Mouse (Mus musculus) retina, postnatal 7 days (tissue): ENCODE data around the gene Slc37a1.
"Not testable (repeated sequence)": the region's sequence is repeated elsewhere in the genome, so short reads cannot be mapped to it uniquely, and the experiment has no call there.

Experiments
- DNase-seq: peaks from one replicate; pipeline ENCODE4 v3.0.0-alpha.2; 2012; ENCODE audit warnings: low read depth, low spot score

Gene Slc37a1

DNA sequence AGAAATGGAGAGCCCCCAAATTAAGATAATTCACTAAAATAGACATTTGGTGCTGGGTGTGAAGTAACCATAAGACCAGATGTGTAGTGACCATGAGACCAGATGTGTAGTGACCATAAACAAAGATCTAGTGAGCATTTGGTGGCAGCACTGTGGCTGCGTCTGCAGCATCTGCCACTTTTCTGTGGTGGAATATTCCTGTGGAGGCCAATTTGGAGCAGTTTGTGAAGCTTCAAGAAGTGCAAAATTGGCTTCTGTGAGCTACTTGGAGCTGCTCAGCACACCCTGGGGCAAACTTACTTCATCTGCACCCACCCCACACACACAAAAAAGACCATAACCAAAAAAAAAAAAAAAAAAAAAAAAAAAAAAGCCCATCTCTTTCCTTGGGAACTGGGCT is 18.6 kb upstream of the Slc37a1 start:
- DNase-seq, result no peak

DNA sequence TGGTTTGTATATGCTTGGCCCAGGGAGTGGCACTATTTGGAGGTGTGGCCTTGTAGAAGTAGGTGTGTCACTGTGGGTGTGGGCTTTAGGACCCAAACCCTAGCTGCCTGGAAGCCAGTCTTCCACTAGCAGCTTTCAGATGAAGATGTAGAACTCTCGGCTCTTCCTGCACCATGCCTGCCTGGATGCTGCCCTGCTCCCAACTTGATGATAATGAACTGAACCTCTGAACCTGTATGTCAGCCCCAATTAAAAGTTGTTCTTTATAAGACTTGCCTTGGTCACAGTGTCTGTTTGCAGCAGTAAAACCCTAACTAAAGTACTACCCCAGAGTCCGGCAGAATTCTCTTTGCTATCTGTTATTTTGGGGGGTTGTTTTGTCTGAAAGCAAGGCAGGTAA is 16.8 kb upstream of the Slc37a1 start:
- no peak for DNase-seq

DNA sequence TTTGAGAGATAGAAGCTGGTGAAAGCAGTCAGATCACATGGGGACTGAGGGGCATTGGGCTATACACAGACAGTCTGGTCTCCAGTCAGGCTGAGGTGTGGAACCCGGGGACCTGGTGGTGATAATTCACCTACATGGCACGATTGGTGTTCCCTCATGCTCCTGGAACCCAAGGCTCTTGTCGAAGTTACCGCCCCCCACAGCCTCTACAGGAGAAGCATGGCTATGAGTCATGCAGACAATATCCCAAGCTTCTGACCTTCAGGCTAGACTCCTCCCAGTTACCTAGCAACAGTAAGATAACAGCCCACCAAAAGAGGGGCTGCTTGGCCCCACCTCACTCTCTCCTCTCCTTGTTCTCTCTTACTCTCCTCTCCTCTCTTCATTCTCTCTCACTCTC is 16.3 kb upstream of the Slc37a1 start:
- DNase-seq, result no peak

DNA sequence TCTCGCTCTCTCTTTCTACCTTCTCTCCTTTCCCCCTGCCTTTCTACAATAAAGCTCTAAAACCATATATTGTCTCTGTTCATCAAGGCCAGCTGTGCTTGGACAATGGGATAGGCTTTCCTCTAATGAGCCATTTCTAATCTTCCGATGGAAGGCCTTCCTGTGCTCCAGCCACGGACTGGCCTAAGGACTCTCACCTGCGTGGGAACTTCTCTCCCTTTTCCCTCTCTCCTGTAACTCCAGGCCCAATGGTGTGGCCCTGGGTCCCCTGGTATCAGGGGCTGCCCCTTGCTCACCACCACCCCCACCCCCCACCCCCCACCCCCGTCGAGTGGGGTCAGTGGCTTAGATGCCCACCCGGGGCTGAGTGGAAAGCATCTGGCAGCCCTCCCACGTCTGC is 15.9 kb upstream of the Slc37a1 start:
- DNase-seq, result not testable (repeated sequence)

DNA sequence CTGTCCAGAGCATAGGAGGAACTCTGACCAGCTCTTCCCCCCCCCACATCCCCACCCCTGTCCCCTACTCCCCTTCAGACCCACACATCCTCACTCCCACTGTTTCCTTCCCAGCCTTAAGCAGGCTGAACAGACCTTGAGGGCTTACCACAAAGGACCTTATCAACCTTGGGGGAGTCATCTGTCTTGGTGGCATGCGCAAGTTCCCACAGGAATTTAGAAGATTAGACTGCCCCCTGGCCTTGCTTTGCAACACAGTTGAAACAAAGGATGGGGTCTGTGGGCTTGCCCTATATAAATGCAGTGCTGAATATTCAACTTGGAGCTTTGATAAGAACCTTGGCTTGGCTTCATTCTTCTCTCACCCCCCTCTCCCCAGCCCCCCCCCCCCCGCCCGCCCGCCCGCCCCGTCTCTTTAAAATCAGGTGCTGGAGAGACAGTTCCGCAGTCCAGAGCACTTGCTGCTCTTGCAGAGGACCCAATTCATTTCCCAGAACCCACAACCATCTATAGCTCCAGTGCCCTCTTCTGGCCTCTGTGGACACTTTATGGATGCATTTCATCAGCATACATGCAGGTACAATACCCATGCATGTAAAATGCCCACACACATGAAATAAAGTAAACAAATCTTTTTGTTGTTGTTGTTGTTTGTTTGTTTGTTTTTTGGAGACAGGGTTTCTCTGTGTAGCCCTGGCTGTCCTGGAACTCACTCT is 15.3 kb upstream of the Slc37a1 start:
- DNase-seq, result no peak

DNA sequence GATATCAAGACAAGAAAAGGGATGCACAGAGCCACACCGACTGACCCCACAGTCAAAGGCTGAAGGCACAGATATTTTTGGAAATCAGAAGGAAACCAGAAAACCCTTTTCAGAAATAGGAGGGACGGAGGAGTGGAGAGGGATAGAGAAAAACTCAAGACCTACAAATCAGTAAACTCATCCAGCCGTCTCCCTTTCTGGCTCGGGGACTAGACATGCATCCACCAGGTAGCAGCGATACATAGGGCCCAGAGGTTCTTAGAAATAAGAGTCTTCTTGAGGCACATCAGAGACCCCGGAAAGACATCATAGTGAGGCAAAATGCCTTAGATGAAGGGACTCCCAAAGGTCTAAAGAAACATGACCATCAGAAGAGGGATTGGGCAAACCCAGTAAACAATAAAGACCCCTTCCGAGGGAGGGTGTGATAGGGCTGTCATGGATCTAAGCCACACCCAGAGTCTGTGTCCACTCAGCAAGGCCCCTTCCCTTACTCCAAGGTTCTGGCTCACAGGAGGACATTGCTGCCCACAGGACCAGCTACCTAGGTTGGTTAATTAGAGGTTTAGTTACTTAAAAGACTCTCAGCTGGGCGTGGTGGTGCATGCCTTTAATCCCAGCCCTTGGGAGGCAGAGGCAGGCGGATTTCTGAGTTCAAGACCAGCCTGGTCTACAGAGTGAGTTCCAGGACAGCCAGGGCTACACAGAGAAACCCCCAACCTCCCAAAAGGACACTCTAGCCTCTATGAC is 14.0 kb upstream of the Slc37a1 start:
- DNase-seq, result no peak

DNA sequence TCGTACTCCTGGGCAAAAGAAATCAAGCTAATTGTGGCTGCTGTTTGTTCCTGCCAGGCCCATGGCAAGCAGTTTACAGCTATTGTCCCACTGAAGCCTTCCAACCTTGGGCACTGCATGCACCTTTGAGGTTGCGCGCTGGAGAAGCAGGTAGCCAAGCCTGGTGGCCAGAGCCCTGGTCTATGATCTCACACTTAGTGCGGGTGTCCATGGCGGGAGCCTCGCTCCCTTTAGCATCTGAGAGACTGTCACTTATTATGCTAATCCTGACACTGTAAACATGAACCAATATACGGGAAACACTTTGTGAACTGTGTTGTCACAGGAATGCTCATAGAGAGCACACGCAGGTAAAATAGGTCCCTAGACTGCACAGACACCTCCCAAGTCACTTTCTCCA is 13.0 kb upstream of the Slc37a1 start:
- no peak for DNase-seq

DNA sequence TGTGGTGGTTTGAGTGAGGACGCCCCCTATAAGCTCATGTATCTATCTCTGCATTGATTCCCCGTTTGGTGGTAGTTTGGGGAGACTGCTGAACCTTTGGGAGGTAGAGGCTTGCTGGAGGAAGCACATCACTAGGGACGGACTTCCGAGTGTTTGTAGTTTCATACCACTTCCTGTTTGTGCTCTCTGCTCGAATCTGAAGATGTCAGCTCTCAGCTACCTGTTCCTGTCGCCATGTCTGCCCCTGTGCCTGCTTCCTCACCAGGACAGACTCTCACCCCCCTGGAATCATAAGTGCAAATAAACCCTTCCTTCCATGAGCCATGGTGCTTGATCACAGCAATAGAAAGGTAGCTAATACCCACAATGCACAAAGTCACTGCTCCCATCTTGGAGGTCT is 11.4 kb upstream of the Slc37a1 start:
- no peak for DNase-seq

DNA sequence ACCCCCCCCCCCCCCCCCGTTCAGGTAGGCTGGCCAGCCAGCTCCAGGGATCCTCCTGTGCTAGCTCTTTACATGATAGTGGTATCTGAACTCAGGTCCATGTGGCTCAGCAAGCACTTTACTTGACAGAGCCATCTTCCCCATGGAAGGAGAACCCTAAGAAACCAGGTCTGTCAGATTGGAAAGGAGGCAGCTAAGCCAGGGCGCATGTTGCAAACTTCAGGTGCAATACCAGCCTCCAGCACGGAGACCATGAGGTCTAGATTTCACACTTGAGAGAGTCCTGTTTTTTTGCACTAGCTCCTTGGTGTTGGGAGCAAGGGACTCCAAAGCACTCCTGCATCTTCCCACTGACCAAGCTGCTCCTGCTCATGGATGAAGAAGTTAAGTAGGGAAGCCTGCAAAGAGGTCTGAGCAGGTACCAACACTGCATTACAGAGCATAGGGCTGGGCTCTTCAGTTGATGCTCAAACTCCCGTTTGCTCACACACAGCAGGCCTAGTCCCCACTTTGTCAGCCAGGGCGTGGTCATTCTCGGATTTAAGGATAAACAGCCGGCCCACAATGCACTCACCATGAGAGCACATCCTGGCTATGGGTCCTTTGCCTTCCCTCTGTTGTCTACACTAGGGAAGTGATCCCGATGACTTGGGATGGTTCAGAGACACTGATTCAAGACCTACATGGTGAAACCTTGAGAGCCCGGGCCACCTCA is 10.2 kb upstream of the Slc37a1 start:
- no peak for DNase-seq

DNA sequence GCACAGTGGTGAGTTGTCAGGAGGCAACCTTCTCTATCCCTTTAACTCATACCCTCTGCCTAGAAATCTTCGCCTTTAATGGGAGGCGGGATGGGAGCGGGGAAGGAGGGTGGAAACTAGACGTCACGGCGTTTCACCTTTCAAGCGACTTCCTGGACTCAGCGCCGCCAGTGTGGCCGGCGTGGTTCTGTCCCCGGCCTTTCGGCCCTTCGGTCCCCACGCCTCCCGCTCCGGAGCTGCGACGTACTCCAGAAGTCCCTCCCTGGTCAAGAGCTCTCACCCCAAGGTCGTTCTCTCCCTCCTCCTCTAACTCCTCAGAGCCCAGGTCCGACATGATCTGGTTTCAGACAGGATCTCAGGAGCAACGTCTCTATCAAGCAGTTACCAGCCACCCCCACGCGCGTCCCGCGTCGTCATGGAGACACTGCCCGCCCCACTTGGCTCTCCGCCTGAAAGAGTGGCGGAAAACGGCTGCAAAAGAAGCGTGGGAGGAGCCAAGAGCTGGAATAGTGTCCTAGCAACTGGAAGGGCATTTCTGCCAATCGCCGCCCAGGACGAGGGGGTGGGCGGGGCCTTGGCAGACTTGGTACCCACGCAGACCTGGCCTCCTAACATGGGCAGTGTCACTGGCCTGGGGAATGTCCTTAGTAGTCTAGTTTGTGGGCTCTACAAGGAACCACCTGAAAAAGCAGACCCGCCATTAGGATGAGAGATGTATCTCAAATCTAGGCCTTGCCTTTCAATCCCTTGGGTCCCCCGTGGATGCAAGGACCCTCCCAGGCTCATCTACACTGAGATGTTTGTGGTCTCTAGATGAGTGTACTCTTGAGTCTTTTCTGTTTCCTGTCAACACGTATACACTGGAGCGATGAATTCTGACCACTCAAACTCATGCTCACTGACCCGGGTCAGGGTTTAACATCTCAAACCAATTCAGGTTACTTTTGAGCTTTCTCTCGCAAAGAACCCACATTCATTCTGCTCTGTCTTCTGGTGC is 9.4 kb upstream of the Slc37a1 start, which contains the start of gene Rsph1:
Gene Rsph1, minus strand, starts transcription at position 462 of the 997 bp plus-strand sequence.
- DNase-seq, result peak; percentile 79

DNA sequence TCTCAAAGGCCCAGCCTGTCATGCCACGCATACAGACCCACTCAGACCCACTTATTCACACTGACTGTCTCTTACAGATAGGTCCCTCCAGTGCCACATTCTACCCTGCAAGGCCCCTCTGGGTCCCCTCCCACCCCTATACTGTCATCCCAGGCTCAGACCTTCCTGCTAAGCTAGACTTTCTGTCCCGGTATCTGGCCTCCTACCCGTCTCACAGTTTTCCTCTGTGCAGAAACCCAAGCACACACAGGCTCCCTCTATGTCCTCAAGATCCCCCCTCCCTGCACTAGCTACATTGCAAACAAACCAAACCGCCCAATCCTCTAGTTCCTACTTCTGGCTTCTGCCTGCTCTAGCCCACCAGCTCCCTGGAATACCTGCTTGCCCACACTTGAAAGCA is 8.7 kb upstream of the Slc37a1 start:
- no peak for DNase-seq

DNA sequence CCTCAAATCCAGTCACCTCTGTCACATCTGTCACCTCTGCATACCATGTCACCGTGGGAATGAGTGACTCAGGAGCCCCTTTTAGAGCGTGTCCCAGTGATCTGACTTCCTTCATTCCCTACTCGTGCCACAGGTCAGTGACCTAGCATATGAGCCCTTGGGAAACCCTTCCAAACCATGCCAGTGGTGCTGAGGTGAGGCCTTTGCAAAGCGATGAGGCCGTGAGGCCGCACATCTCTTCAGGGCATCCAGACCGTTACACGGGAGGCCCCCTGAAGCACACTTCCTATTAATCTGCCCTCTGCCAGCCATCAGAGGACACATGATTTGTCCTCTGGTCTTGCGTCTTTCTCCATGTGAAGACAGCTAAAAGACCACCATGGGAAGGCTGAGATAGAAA is 7.1 kb upstream of the Slc37a1 start:
- no peak for DNase-seq

DNA sequence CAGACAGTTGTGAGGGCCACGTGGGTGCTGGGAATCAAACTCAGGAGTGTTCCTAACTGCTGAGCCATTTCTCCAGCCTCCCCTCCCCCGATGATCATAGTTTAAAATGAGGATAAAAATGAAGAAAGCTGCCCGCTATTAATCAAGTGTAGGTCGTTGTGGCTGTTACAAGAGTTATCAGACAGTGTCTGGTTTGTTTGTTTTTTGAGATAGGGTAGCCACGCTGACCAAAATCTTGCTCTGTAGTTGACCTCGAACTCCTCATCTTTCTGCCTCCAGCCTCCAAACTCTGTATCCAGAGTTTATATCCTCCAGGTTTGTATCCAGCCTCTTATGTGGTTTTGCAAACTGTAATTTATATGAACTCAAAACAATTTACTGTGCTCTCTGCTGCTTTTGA is 6.3 kb upstream of the Slc37a1 start:
- no peak for DNase-seq

DNA sequence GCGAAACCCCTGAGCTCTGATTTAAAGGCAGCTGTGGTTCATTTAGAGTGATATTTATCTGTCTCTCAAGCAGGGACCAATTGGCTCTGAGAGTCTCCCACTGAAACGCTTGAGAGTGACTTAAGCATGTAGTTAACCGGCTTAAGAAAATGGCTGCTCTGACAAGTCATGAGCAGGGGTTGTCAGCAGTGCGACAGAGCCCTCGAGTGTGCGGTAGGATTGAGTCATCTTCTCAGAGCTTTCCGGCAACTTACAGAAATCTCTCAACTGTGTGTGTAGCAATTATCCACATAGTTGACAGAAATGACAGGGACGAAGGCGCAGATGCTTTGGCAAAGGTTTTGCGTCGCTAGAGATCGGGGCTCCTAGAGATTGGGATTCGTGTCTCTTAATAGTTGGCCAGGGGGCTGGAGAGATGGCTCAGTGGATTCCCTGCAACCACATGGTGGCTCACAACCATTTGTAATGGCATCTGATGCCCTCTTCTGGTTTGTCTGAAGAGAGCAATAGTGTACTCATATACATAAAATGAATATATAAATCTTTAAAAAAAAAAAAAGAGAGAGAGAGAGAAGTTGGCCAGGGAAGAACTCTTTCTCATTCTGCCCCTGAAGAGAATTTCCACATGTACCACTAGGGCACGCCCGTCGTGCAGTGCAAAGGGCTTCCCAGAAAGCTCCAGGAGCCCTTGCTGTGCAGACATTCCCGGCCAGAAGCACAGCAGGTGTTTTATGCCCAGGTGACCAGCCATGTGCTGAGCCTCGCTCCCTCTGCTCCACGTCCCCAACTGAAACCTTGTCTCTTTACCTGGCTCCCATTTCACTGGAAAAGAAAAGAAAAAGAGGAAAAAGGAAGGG is 4.5 kb upstream of the Slc37a1 start:
- no peak for DNase-seq

DNA sequence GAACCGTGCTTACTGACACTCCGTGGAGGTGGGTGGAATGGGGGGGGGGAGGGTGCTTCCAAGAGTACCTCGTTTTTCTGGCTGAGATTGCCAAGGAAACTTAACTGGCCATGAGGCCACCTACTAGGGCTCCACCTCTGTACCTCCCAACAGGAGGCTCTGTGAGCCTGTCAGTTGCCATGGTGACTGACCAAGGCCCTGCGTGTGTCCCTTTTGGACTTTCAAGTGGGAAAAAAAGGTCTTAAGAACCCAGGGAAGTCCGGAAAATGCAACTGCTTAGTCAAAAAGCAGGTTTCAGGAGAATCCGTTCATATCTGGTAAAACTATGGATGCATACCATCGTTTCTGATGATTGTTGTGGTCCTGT is 3.9 kb upstream of the Slc37a1 start:
- no peak for DNase-seq

DNA sequence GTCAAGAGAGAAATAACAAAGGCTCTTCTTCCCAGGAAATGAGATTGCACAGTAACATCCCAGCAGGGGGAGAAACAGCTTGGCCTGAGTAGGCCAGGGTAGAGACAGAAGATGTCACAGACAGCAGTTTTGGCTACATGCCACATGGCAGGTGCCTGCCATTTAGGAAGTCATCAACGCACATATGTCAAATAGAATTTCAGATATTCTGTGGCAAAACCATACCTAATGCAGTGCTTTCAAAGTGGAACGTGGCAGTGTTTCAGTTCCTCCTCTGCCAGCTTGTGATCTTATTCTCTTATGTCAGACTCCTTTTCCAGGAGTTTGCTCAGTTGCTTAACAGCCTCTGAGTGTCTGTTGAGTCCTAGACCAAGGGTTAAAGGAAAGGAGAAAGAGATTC is 725 bp upstream of the Slc37a1 start:
- DNase-seq, result no peak

DNA sequence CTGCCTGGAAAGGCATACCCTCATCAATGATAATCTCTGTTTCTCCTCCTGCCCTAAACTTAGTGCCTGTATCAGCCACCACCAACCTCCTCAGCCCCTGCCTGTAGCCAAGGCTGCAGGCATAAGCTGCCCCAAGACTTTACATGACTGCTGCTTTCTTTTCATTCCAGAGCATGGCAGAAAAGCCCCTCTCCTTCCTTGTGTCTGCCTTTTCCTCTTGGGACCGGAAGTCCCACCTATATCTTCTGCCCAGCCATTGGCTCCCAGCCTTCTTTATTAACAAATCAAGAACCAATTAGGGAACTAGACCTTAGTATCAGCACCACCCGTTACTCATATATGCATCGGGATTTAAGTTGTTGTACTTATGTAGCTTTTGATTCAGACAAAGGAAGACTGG is 624 bp downstream of the Slc37a1 start:
- no peak for DNase-seq

DNA sequence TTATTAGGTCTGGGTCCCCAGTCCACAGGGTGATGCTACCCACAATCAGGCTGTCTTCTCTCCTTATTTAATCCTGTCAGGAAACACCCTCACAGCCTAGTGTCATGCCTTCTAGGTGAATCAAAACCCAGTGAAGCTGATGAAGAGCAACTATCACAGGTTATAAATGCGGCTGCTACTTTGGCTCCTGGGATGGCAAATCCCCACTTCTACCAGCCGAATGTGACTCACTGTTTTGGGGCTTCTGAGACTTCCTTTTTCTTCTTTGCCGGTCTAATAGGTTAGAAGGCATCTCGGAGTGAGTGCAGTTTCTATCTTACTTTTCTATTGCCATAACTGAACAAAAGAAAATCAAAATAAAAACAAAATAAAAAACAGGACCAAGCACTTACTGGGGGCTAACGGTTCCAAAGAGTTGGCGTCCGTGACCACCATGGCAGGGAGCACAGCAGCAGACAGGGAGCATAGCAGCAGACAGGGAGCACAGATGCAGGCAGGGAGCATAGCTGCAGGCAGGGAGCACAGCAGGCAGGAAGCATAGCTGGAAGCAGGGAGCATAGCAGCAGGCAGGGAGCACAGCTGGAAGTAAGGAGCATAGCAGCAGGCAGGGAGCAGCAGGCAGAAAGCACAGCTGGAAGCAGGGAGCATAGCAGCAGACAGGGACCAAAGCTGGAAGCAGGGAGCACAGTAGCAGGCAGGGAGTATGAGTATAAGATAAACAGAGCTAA is 2.6 kb downstream of the Slc37a1 start:
- no peak for DNase-seq

DNA sequence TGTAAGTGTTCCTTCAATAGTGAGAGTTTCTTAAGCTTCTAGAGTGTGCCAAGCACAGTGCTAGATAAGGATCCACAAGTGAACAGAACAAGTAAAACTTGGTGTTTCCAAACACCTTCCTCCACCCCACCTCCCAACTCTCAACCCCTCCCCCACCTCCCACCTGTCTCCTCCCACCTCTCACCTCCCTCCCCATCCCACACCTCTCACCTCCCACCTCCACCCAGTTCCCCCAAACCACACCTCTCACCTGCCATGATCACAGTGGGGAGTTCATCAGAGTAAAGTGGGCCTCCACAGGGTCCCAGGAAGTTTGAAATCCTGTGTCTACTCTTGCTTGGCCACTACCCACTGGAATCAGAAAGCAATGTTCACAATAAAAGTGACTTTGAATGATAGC is 3.7 kb downstream of the Slc37a1 start:
- no peak for DNase-seq

DNA sequence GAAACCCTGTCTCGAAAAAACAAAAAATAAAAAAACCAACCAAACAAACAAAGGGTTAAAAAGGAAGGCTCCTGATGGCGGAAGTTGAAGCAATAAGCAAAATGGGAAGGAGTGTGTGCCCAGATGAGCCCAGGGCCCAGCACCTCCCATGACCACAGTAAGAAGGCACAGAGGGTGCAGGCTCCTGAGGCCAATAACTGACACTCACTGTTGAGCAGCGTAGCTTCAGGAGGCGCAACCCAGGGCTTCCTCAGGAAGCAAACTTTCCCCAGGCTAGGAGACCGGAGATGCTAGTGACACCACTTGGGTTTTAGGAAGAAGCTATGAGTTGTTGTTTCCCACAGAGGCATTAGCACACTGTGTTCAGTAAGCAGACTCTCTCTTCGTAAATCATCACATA is 4.3 kb downstream of the Slc37a1 start:
- DNase-seq, result no peak
